Mouse (Mus musculus) gastrocnemius, postnatal 10 days (tissue): ENCODE measurements around the gene Hist1h4m. TPM values are rescaled to one million over a fixed set of nuclear protein-coding genes. Genes with fewer than 3 reads are reported as not detected.
"Not testable (repeated sequence)": the region's sequence is repeated elsewhere in the genome, so short reads cannot be mapped to it uniquely, and the experiment has no call there.

ENCODE experiments used
- DNase-seq: peaks from one replicate; pipeline ENCODE4 v3.0.0; 2021; ENCODE audit warnings: mixed read lengths
- long read RNA-seq, 2 experiments: library from polyadenylated mRNA; stranded (forward); transcript quantifications; one replicate each; pipeline ENCODE4 v2.0.0; 2021
- total RNA-seq, 2 experiments: library from RNA; stranded (reverse); gene quantifications; 2 replicates each; pipeline ENCODE4 v1.2.3; 2021

Gene Hist1h4m
- total RNA-seq = 100 to 1,000 TPM; 345 to 353 TPM
- long read RNA-seq, experiment 1 = 0 reads
- long read RNA-seq, experiment 2, partial matches to known transcripts = 0 of 1 reads
- long read RNA-seq, experiment 2, other reads (novel, unspliced or antisense) = 0 of 1 reads

DNA sequence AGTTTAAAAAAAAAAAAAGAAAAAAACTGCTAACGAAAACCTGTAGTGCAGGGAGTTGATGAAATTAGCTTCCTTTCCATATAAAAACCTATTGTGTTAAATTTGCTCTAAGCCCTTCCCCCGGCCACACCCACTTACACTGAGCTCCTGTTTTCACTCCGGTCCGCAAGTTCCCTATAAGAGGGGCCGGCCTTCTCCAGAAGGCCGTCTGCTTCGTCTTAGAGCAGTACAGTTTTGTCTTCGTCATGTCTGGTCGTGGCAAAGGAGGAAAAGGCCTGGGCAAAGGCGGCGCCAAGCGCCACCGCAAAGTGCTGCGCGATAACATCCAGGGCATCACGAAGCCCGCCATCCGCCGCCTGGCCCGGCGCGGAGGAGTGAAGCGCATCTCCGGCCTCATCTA lies at the start of gene Hist1h4m:
TSS of gene Hist1h4m (plus strand) at position 208 of the 400 bp plus-strand sequence.
- DNase-seq = not testable (repeated sequence)

DNA sequence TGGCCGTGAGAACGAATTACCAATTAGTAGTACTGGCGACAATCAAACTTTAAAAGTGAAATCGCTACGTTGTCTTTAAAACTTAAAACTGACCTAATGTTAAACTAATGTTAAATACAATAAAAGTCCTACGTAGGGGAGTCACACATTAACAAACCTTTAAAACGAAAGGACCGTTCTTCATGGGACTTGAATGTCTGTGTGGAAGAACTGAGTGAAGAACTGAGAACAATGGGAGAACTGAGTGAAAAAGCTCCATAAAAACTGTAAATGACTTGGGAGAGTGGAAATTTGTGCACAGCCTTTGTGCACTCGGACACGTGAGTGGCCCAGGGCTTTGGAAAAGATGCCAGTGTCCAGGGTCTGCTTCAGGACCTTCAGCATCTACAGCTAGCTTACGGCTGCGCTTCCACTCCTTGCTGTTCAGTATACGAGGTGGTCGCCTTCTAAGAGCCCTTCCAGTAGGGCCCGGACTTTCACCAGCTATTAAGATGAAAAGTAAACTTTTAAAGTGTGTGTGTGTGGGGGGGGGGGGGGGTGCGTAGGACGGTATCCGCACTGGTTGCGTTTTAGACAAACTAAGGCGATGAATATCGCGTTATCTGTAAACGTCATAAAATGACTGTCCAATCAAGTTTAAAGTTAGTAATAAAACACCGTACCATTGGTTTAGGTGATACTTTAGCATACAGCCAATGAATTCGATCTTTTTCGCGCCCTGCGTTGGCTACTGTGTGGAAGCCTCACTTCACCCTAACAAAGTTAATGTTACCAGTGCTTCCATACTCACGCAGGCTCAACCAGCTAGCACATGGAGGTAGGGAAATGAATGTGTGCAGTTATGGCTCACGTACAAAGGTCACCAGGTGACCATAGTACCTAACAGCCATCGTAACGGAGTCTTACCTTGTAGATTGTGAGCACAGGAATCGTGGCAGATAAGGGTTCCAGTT lies 32.5 kb upstream of the Hist1h4m start:
- peak; percentile 55 for DNase-seq

DNA sequence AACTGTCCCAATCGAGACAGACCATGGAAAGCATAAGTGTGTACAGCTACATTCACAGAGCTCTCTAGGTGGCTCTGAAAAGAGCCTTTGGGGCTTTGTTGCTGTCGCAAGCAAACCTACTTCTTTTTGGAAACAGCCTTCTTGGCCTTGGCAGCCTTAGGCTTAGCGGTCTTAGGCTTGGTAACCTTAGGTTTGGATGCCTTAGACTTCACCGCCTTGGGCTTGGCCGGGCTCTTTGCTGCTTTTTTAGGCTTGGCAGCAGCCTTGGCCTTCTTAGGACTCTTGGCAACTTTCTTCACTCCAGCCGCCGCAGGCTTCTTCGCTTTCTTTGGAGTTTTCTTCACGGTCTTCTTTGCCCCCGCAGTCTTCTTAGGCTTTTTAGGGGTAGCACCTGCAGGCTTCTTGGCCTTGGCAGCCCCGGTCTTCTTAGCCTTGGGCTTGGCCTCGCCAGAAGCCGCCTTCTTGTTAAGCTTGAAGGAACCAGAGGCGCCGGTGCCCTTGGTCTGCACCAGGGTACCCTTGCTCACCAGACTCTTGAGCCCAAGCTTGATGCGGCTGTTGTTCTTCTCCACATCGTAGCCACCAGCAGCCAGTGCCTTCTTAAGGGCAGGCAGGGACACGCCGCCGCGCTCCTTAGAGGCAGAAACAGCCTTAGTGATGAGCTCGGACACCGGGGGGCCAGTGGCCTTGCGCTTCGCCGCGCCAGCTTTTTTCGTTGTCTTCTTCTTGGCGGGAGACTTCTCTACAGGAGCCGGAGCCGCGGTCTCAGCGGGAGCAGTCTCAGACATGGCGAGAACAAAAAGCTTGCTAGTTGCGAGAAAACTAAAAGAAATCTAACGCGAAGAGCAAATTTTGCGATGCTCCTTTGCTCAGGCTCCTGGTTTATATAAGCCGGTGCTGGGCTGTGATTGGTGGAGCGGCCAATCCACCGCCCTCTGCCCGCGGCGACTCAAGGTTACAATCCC lies 31.5 kb upstream of the Hist1h4m start, which contains the start of gene Hist1h1b:
TSS of gene Hist1h1b (minus strand) at position 859 of the 965 bp plus-strand sequence.
- DNase-seq = peak; percentile 50

DNA sequence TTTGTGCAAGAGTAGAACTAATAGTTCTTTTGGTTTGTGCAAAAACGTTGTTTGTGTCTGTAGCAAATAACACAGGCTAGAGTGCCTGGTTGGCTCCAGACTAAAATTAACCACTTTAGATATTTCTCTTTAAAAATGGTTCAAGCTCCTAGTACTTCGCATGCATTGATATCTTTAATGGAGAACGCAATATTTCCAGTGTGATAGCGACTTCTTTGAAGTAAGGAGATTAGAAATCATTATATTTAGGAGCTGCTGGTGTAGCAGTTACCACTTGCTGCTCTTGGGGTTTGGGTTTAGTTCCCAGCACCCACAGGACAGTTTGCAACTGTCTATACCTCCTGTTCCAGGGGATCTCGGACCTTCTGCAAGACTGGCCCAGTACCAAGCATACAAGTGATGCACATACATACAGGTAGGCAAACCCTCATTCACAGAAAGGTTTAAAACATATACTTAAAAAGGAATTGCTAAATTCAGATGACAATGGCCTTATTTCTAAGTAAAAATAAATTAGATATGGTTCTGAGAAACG lies 30.5 kb upstream of the Hist1h4m start:
- DNase-seq = no peak

DNA sequence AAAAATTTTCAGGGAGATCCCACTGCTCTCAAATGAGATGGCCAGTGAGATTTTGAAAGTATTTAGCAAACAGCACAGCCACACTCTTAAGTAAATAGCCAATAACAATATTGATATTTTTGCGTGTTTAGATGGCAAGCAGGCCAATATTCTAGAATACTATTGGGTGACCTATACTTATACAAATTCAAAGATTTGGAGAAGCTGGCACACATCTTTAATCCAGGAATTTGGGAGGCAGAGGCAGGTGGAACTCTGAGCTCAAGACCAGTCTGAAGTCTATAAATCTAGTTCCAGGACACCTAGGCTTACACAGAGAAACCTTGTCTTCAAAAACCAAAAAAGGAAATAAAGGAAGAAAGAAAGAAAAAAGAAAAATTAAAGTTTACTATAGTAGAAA lies 29.9 kb upstream of the Hist1h4m start:
- no peak for DNase-seq

DNA sequence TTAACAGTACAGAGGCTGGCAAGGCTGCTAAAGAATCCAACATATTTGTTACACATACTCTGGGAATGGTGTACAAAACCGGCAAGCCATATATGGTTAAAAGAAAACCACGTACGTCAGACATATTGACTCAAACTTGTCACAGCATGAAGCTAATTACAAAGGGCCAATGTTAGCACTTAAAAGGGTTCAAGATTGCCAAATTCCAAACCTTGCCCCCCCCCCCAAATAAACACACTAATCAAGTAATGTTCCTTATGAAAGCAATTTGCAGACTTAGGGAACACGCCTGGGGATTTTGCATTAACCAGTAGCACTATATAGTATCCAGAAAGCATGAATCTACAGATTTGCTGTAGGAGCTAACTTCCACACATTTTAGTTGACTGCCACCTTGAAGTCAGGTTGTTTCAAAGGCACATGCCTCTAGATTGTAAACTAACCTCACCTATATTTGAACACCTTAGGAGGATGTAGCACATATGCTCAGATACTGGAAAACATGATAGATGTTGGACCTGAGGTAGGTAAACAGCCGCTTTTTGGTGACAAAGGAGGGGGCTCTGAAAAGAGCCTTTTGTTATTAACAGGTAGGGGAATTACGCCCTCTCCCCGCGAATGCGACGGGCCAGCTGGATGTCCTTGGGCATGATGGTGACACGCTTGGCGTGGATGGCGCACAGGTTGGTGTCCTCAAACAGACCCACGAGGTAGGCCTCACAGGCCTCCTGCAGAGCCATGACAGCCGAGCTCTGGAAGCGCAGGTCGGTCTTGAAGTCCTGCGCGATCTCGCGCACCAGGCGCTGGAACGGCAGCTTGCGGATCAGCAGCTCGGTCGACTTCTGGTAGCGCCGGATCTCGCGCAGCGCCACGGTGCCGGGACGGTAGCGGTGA lies 28.9 kb upstream of the Hist1h4m start:
- not testable (repeated sequence) for DNase-seq

DNA sequence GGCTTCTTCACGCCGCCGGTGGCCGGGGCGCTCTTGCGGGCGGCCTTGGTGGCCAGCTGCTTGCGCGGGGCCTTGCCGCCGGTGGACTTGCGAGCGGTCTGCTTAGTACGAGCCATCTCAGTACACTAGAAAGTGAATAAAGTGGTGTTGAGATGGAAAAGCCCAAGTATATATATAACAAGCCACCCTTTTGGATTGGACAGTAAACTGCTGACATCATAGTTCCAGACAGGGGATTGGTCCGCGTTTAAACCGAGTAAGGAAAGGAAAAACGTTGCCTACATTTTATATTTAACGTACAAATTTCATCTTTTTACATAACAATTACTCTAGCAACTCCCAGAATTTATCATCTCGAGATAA lies 28.3 kb upstream of the Hist1h4m start, which contains the start of gene Hist1h3i:
TSS of gene Hist1h3i (minus strand) at position 116 of the 363 bp plus-strand sequence.
- DNase-seq = peak; percentile 8

DNA sequence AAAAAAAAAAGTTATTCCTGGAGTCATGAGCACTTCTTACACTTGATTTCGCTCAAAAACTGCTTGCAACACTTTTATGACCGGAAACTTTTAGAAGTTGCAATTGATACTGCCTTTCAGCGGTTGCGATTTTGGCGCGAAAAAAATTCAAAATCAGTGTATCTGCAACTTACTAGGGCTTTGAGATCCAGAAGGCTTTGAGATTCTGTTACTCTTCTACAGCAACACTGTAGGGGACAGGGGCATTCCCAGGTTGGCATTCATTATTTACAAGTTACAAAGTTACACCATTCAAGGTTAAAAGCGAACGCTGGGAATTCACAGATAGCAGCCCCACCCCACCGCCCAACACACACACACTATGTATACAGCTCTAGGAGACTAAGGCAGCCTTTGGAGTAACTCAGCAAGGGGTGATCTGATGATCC lies 27.8 kb upstream of the Hist1h4m start:
- DNase-seq = no peak

DNA sequence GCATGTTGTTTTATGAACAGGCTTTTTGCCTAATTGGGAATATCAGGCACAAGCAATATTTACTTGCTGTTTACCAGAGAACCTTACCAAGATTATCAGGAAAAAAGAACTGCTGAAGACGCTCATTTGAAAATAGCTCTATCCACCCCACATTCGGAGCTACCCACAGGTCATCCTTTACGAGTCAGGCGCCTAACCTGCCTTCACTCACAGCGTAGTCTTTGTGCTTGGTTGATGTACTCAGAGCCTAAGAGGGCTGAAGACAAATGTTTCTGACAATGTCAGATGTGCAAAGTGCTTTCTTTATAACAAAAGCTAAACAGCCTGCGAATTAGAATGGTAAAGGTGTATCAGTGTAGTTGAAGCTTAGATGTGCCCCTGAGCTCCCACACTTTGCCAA lies 27.2 kb upstream of the Hist1h4m start:
- no peak for DNase-seq

DNA sequence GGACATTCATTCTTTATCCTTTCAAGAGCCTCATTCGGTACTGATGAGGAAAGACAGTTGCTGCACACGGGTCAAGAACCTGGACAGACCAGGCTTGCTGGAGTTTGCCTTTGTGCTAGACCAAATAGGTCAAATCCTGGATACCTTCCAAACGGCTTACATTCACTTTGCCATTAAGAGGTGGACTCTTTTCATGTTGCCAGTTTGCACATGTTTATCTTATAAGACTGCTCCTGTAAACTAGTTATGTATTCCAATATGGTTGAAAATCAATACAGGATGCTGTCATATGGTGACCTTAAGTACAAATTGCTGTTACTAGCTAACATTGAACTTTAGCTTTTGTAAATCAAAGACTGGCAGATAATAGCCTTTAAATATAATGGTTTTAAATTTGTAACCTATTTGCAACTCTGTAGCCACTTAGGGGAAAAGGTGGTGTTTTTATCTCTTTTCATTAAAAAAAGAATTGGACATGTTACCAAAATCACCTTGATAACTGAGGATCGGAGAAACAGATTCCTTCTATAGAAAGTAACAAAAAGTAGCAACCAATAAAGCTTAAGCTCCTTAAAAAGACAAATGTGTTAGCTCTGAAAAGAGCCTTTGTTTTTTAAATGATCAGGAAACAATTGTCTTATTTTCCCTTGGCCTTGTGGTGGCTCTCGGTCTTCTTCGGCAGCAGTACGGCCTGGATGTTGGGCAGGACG lies 25.2 kb upstream of the Hist1h4m start:
- no peak for DNase-seq

DNA sequence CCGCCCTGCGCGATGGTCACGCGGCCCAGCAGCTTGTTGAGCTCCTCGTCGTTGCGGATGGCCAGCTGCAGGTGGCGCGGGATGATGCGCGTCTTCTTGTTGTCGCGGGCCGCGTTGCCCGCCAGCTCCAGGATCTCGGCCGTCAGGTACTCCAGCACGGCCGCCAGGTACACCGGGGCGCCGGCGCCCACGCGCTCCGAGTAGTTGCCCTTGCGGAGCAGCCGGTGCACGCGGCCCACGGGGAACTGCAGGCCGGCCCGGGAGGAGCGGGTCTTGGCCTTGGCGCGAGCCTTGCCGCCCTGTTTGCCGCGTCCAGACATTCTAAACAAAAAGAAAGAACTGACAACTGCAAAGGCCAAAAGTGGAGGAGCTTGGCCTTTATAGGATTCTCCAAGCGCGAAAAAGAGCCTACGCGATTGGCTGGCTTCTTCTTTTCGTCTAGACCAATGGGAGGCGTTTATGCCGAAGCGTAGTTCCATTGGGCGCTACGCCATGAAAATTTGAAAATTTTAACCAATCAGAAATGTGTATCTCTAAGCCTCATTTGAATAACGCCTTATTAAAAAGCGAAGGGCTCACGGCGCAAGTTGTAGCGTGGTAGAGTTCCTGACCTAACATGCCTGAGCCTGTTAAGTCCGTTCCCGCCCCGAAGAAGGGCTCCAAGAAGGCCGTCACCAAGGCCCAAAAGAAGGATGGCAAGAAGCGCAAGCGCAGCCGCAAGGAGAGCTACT lies 24.5 kb upstream of the Hist1h4m start, which contains the start of the genes Hist1h2an and Hist1h2bp:
TSS of gene Hist1h2an (minus strand) at position 320 of the 731 bp plus-strand sequence.
TSS of gene Hist1h2bp (plus strand) at position 563 of the 731 bp plus-strand sequence.
- peak; percentile 69 for DNase-seq

DNA sequence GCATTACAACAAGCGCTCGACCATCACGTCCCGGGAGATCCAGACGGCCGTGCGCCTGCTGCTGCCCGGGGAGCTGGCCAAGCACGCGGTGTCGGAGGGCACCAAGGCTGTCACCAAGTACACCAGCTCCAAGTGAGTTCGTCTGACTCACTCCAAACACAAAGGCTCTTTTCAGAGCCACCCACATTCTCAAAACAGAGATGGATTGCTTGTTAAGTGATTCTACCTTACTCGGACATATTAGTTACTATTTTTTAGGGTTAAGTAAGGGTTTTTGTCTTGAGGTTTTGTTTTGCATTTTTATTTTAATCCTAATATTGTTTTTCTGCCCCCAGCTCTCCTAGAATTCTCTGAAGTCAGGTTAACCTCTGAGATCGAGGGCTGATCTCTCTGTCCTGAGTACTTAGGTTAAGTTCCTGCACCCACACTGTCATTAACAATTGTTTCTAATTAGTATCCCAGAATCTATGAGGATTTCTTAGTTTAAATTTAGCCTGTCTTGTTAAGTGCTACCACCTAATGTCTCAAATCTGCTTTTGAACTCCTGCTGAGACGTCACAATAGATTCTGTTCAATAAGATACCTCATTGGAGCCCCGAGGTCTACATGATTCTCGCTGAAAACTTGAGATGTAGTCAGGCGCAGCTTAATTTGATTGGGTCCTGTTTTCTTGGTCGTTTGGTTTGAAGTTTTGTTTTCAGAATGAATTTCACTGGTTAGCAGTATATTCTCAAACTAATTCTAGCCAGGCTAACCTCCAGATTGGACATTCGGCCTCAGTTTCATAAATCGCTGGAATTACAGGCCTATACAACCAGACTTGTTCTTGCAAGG lies 23.6 kb upstream of the Hist1h4m start:
- no peak for DNase-seq

DNA sequence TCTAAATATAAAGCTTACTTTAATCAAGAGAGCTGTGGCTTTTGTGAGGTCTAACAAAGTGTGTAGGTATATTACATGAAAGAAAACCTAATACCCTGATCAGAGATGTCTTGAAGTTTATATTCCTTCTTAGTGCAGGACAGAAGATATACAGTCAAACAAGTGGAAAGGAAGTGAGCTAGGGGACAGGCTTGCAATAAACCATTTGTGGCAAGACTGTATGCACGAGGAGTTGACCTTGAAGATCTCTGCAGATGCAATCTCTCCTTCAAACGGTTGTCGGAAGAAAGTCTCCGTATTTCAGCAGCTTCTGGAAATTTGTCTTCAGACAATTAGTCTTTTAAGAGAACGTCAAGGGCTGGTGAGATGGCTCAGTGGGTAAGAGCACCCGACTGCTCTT lies 21.6 kb upstream of the Hist1h4m start:
- no peak for DNase-seq

DNA sequence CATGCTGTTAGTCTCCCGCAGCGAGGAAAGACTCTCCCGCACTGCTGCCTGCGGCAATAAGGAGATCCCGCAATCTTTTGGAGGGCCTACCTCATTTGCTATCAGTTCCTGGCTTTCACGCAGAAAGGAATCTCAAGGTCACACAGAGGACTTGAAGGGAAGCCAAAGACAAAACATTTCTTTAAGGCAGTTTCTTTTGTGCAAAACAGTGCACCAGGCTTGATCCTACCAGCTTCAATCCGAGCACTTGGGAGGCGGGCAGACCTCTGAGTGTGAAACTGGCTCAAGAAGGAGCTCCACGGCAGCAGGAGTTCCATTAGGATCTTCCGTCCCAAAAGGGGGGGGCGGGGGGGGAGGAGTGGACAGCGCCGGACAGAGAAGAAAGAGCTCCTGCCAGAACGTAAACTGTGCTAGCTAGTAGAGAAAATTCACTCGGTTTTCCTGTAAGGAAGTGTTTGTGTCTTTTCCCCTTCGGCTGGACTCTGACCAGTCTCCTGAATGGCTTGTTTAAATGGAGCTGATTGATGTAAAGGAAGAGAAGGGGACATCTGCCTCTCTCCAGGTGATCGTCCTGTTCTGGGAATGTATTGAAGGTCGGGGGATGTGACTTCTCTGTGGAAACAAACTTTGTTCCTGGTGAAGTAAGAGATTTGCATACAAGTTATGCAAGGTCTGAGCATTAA lies 20.8 kb upstream of the Hist1h4m start:
- DNase-seq = no peak

DNA sequence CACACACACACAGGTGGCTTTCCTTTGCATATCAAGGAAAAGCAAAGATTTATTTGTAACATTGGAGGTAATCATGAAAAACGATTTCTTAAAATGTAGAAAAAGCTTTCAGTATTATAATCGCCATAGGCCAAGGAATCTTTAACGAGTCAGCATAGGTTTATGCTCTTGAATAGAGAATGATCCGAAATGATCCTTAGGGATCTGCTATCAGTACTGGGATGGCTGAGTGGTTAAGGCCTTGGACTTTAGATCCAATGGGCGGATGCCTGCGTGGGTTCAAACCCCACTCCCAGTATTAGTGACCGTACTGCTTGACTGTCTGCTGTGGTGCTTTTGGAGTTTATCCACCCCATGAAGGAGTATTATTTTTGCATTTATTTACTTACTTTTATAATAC lies 16.0 kb upstream of the Hist1h4m start:
- no peak for DNase-seq

DNA sequence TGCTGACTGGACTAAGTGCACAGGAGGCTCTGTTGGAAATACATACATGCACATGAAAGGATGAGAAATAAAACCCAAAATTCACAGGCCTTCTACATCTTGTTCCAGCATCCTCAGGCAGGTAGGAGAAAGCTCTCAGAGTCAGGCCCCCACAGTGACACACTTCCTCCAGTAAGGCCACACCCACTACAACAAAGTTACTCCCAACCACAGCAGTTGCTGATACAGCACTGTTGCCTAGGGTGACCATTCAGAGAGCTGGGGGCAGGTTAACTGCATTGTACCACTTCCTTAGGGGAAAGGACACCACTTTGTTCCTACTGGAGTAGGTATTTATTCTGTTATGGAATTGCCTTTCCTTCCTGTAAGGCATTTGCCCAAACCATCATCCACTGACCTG lies 14.4 kb upstream of the Hist1h4m start:
- DNase-seq = not testable (repeated sequence)

DNA sequence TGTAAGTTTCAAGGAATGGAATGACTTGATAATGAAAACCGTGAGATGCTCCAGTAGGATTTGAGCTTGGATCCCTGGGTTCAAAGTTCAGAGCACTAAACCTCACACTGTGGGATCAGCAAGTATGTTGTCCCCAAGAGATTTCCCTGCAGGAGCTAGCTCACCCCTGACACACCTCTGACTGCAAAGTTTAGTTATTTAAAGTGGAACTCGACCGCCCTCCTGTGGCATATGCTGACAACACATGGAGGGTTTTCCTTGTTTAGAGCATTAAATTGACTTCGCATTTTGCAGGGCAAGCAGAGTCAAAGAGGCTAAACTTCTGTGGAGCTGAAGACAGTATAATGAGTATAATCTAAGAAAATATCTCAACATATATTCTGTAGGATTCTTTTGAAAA lies 8.5 kb upstream of the Hist1h4m start:
- not testable (repeated sequence) for DNase-seq

DNA sequence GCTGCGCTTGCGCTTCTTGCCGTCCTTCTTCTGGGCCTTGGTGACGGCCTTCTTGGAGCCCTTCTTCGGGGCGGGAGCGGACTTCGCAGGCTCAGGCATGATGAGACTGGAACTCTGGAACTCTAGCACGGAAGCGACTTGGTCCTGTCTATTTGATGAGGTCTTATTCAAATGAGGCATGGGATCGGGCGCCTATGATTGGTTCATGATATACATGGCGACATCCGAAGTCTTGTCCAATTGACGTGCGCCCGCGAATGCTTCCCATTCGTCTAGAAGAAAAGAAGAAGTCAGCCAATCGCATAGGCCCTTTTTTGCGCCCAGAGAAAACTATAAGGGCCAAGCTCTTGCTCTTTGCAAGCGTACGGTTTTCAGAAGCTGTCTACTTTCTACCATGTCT lies 1.5 kb upstream of the Hist1h4m start, which contains the start of the genes Hist1h2bq and Hist1h2ao:
TSS of gene Hist1h2bq (minus strand) at position 125 of the 400 bp plus-strand sequence.
TSS of gene Hist1h2ao (plus strand) at position 393 of the 400 bp plus-strand sequence.
- DNase-seq = not testable (repeated sequence)
